Mouse (Mus musculus): ENCODE results near the gene Nkd2. TPM values are rescaled to one million over a fixed set of nuclear protein-coding genes. Genes with fewer than 3 reads are reported as not detected.

Gene Nkd2
- total and polyA plus RNA-seq, 3 experiments = not detected

DNA sequence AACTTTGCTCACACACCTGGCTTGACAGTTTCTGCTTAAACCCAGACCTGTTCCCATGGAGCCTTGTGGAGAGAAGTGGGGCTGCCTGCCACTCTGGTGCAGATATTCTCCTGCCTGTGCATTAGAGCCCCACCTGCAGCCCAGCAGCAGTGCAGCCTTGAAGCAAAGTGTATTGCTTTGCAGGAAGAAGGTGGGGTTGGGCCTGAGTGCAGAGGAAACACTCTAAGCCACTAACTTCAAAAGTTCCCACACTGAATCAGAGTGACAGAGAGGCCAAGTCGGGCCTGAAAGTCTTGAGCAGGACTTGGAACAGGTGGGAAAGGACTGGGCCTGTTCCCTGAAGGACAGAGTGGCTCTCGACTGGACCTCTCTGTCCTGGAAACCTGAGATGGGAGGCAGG is 74.8 kb downstream of the Nkd2 start:
- Histone ChIP-seq H3K9ac (ENCODE audit: insufficient read depth, low read depth) (no peak overlapping the region), H3K4me2 (ENCODE audit: insufficient read depth, low read depth, poor library complexity, severe bottlenecking) (no peak overlapping the region), H3K36me3 (replicated peaks in 1 of 2; ENCODE audit: control insufficient read depth in 1 of 2, insufficient read depth in 1 of 2, low read length in 1 of 2) (no peaks in the 10 kb centered on the region), H3K79me2 (replicated peaks; ENCODE audit: control insufficient read depth, extremely low read depth, insufficient read depth, poor library complexity, severe bottlenecking) (no peaks in the 10 kb centered on the region), H3K27me3 (replicated peaks) (no peaks in the 10 kb centered on the region), H3K4me1 (ENCODE audit: control insufficient read depth in 1 of 2, insufficient read depth in 2 of 2) (peaks cover 0 to under 1% of the 10 kb centered on the region in 2 experiments; a peak in 1 of 4 replicates), H3K27ac (ENCODE audit: insufficient read depth, low read depth) (no peak overlapping the region), H3K4me3 (replicated peaks in 1 of 3; ENCODE audit: low read depth in 2 of 3, low read length in 2 of 3, poor library complexity in 1 of 3) (no peak overlapping the region), H3K9me3 (replicated peaks; ENCODE audit: low read length) (no peaks in the 10 kb centered on the region)
- TF ChIP-seq SMC3 (IDR thresholded peaks at IDR 0.05; ENCODE audit: low read depth, low read length) = no peak
- no peak for TF ChIP-seq MAX (IDR thresholded peaks at IDR 0.05; ENCODE audit: low read length)
- no peak for TF ChIP-seq JUND (conservative IDR thresholded peaks at IDR 0.05; ENCODE audit: low read depth, low read length)
- no peak for TF ChIP-seq EP300 (IDR thresholded peaks at IDR 0.05; ENCODE audit: low read length)
- TF ChIP-seq ZC3H11A (IDR thresholded peaks at IDR 0.05; ENCODE audit: low read depth, low read length) = no peak
- TF ChIP-seq ETS1 (conservative IDR thresholded peaks at IDR 0.05; ENCODE audit: low read depth, low read length) = no peak
- TF ChIP-seq RAD21 (IDR thresholded peaks at IDR 0.05; ENCODE audit: low read depth, low read length) = no peak
- TF ChIP-seq E2F4 (IDR thresholded peaks at IDR 0.05; ENCODE audit: insufficient replicate concordance, low read depth, low read length) = no peak
- TF ChIP-seq ZMIZ1 (IDR thresholded peaks at IDR 0.05; ENCODE audit: low read depth, low read length) = no peak
- TF ChIP-seq MXI1 (IDR thresholded peaks at IDR 0.05; ENCODE audit: low read depth, low read length) = no peak
- no peak for TF ChIP-seq CTCF (conservative IDR thresholded peaks at IDR 0.05 in 1 of 2, IDR thresholded peaks at IDR 0.05 in 1 of 2; ENCODE audit: low read depth in 2 of 2, low read length in 2 of 2)
- no peak for TF ChIP-seq JUN (IDR thresholded peaks at IDR 0.05; ENCODE audit: insufficient read depth, low read depth, low read length)
- no peak for TF ChIP-seq BHLHE40 (IDR thresholded peaks at IDR 0.05; ENCODE audit: low read depth, low read length)
- no peak for TF ChIP-seq MAZ (IDR thresholded peaks at IDR 0.05; ENCODE audit: low read depth, low read length)
- no peak for TF ChIP-seq USF1 (IDR thresholded peaks at IDR 0.05; ENCODE audit: low read depth, low read length)
- dilution Hi-C loops (cut with MboI; ENCODE audit: extremely low pct_ligation_motif_present, extremely low pct_unique_long_range_greater_than_20kb, low sequenced_read_pairs) = no loop called here
- in situ Hi-C loops (cut with MboI; ENCODE audit: low pct_ligation_motif_present, low pct_unique_long_range_greater_than_20kb, low sequenced_read_pairs) = no loop called here
- no peak for DNase-seq (ENCODE audit: extremely low read depth)

DNA sequence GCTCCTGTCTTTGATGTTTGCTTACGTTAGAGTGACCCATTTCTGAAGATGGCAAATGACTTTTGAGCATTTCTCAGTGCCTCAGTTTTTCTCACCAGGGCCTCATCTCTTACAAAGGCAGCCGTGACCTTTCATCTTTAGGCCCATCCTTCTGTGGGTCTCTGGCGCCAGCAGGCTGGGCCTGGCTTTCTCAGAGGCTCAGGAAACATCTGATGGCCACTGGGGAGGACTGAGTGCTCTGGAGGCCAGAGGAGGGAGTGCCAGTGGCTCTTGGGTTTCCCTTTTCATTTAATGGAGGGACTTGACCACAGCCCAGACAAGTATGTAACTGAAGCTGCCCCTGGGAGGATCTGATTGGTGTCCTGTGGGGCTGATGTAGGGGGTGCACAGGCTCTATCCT is 76.3 kb downstream of the Nkd2 start:
- dilution Hi-C loops (cut with MboI; ENCODE audit: extremely low pct_ligation_motif_present, extremely low pct_unique_long_range_greater_than_20kb, low sequenced_read_pairs) (no loop called here), in situ Hi-C loops (cut with MboI; ENCODE audit: low pct_ligation_motif_present, low pct_unique_long_range_greater_than_20kb, low sequenced_read_pairs) (no loop called here)
- no peaks in the 10 kb centered on the region for H3K79me2 ChIP-seq (replicated peaks; ENCODE audit: control insufficient read depth, extremely low read depth, insufficient read depth, poor library complexity, severe bottlenecking)
- no peaks in the 10 kb centered on the region for H3K27me3 ChIP-seq (replicated peaks)
- no peaks in the 10 kb centered on the region for H3K36me3 ChIP-seq (replicated peaks in 1 of 2; ENCODE audit: control insufficient read depth in 1 of 2, insufficient read depth in 1 of 2, low read length in 1 of 2)
- no peak overlapping the region for H3K9ac ChIP-seq (ENCODE audit: insufficient read depth, low read depth)
- H3K27ac ChIP-seq (ENCODE audit: insufficient read depth, low read depth) = no peak overlapping the region
- no peak overlapping the region for H3K4me3 ChIP-seq (replicated peaks in 1 of 3; ENCODE audit: low read depth in 2 of 3, low read length in 2 of 3, poor library complexity in 1 of 3)
- no peaks in the 10 kb centered on the region for H3K4me1 ChIP-seq (ENCODE audit: control insufficient read depth in 1 of 2, insufficient read depth in 2 of 2)
- H3K4me2 ChIP-seq (ENCODE audit: insufficient read depth, low read depth, poor library complexity, severe bottlenecking) = no peak overlapping the region
- H3K9me3 ChIP-seq (replicated peaks; ENCODE audit: low read length) = no peaks in the 10 kb centered on the region
- no peak for DNase-seq (ENCODE audit: extremely low read depth)
- TF ChIP-seq CHD2 (IDR thresholded peaks at IDR 0.05; ENCODE audit: low read length) = no peak
- no peak for TF ChIP-seq MXI1 (IDR thresholded peaks at IDR 0.05; ENCODE audit: low read depth, low read length)
- TF ChIP-seq JUND (conservative IDR thresholded peaks at IDR 0.05; ENCODE audit: low read depth, low read length) = no peak
- TF ChIP-seq NRF1 (IDR thresholded peaks at IDR 0.05; ENCODE audit: low read depth, low read length) = no peak
- TF ChIP-seq SIN3A (IDR thresholded peaks at IDR 0.05; ENCODE audit: low read length) = no peak
- no peak for TF ChIP-seq SMC3 (IDR thresholded peaks at IDR 0.05; ENCODE audit: low read depth, low read length)
- no peak for TF ChIP-seq HCFC1 (IDR thresholded peaks at IDR 0.05; ENCODE audit: low read depth, low read length)
- TF ChIP-seq MYC (IDR thresholded peaks at IDR 0.05; ENCODE audit: low read depth, low read length) = no peak
- TF ChIP-seq TBP (conservative IDR thresholded peaks at IDR 0.05; ENCODE audit: low read depth, low read length) = no peak
- no peak for TF ChIP-seq RAD21 (IDR thresholded peaks at IDR 0.05; ENCODE audit: low read depth, low read length)
- no peak for TF ChIP-seq MAZ (IDR thresholded peaks at IDR 0.05; ENCODE audit: low read depth, low read length)
